Mouse (Mus musculus): Measurements from ENCODE around the gene Trappc1. TPM values are rescaled to one million over a fixed set of nuclear protein-coding genes. Genes with fewer than 3 reads are reported as not detected.
A peak's percentile ranks its signal among the peaks of the same experiment; 100 is the strongest.

Trappc1 gene
- polyA plus RNA-seq, 1 experiment, result 48.5 TPM

- no peak for TF ChIP-seq CTCF (IDR thresholded peaks at IDR 0.05; ENCODE audit: insufficient read depth, low read length)
- TF ChIP-seq POLR2A (IDR thresholded peaks at IDR 0.05; ENCODE audit: borderline replicate concordance, extremely low read depth, low read depth, low read length), result peak; percentile 23; the same call in 1 of the 2 replicates
- Histone ChIP-seq H3K4me1 (ENCODE audit: control insufficient read depth, insufficient read depth, low read length) (peaks cover 7% of the 10 kb centered on the region), H3K4me3 (replicated peaks; ENCODE audit: extremely low read depth, low read depth, low read length) (peak within 1 kb of the TSS; percentile 76)
- WGBS, result 2% methylated on average over 99 of the region's 99 CpGs
- peak; percentile 76 for DNase-seq
Measured at GRCm38 (mm10) chr11:69340161-69341131, 16.7 kb downstream of the Trappc1 start, which contains the start of gene Rnf227. Gene Rnf227 (plus strand): TSS chr11:69340461.

GRCm38 (mm10) chr11:69346441-69346840 lies 22.7 kb downstream of the Trappc1 start:
- WGBS, result 92% methylated on average over 26 of the region's 26 CpGs

GRCm38 (mm10) chr11:69356544-69356943 lies 32.8 kb downstream of the Trappc1 start:
- 89% methylated on average over 5 of the region's 5 CpGs for WGBS
- Histone ChIP-seq H3K4me1 (ENCODE audit: control insufficient read depth, insufficient read depth, low read length) (no peaks in the 10 kb centered on the region), H3K4me3 (replicated peaks; ENCODE audit: extremely low read depth, low read depth, low read length) (no peak overlapping the region)
- TF ChIP-seq CTCF (IDR thresholded peaks at IDR 0.05; ENCODE audit: insufficient read depth, low read length) (no peak), POLR2A (IDR thresholded peaks at IDR 0.05; ENCODE audit: borderline replicate concordance, extremely low read depth, low read depth, low read length) (no peak)
- DNase-seq, result no peak

More at GRCm38 (mm10) chr11:69346441-69346840, 22.7 kb downstream of the Trappc1 start:
- DNase-seq, result no peak
- no peaks in the 10 kb centered on the region for H3K4me1 ChIP-seq (ENCODE audit: control insufficient read depth, insufficient read depth, low read length)
- no peak overlapping the region for H3K4me3 ChIP-seq (replicated peaks; ENCODE audit: extremely low read depth, low read depth, low read length)
- TF ChIP-seq POLR2A (IDR thresholded peaks at IDR 0.05; ENCODE audit: borderline replicate concordance, extremely low read depth, low read depth, low read length), result no peak
- no peak for TF ChIP-seq CTCF (IDR thresholded peaks at IDR 0.05; ENCODE audit: insufficient read depth, low read length)

GRCm38 (mm10) chr11:69357690-69358089 lies 33.9 kb downstream of the Trappc1 start:
- 88% methylated on average over 12 of the region's 12 CpGs for WGBS

GRCm38 (mm10) chr11:69362021-69362420 lies 38.2 kb downstream of the Trappc1 start:
- Histone ChIP-seq H3K4me1 (ENCODE audit: control insufficient read depth, insufficient read depth, low read length) (peaks cover 19% of the 10 kb centered on the region), H3K4me3 (replicated peaks; ENCODE audit: extremely low read depth, low read depth, low read length) (no peak overlapping the region)
- DNase-seq, result no peak
- TF ChIP-seq POLR2A (IDR thresholded peaks at IDR 0.05; ENCODE audit: borderline replicate concordance, extremely low read depth, low read depth, low read length) (no peak), CTCF (IDR thresholded peaks at IDR 0.05; ENCODE audit: insufficient read depth, low read length) (no peak)
- 75% methylated on average over 7 of the region's 7 CpGs for WGBS

More at GRCm38 (mm10) chr11:69357690-69358089, 33.9 kb downstream of the Trappc1 start:
- H3K4me3 ChIP-seq (replicated peaks; ENCODE audit: extremely low read depth, low read depth, low read length), result no peak overlapping the region
- DNase-seq, result no peak
- no peaks in the 10 kb centered on the region for H3K4me1 ChIP-seq (ENCODE audit: control insufficient read depth, insufficient read depth, low read length)
- TF ChIP-seq CTCF (IDR thresholded peaks at IDR 0.05; ENCODE audit: insufficient read depth, low read length) (no peak), POLR2A (IDR thresholded peaks at IDR 0.05; ENCODE audit: borderline replicate concordance, extremely low read depth, low read depth, low read length) (no peak)

GRCm38 (mm10) chr11:69362479-69362878 lies 38.7 kb downstream of the Trappc1 start:
- no peak for DNase-seq
- WGBS, result 90% methylated on average over 2 of the region's 2 CpGs
- Histone ChIP-seq H3K4me3 (replicated peaks; ENCODE audit: extremely low read depth, low read depth, low read length) (no peak overlapping the region), H3K4me1 (ENCODE audit: control insufficient read depth, insufficient read depth, low read length) (peaks cover 19% of the 10 kb centered on the region)
- no peak for TF ChIP-seq CTCF (IDR thresholded peaks at IDR 0.05; ENCODE audit: insufficient read depth, low read length)
- no peak for TF ChIP-seq POLR2A (IDR thresholded peaks at IDR 0.05; ENCODE audit: borderline replicate concordance, extremely low read depth, low read depth, low read length)

GRCm38 (mm10) chr11:69364376-69364775 lies 40.6 kb downstream of the Trappc1 start:
- TF ChIP-seq CTCF (IDR thresholded peaks at IDR 0.05; ENCODE audit: insufficient read depth, low read length) (no peak), POLR2A (IDR thresholded peaks at IDR 0.05; ENCODE audit: borderline replicate concordance, extremely low read depth, low read depth, low read length) (no peak)
- WGBS, result 24% methylated on average over 8 of the region's 8 CpGs
- no peak for DNase-seq
- Histone ChIP-seq H3K4me3 (replicated peaks; ENCODE audit: extremely low read depth, low read depth, low read length) (no peak overlapping the region), H3K4me1 (ENCODE audit: control insufficient read depth, insufficient read depth, low read length) (peaks cover 21% of the 10 kb centered on the region)

GRCm38 (mm10) chr11:69364910-69365309 lies 41.1 kb downstream of the Trappc1 start:
- 7% methylated on average over 6 of the region's 6 CpGs for WGBS
- DNase-seq, result peak; percentile 98
- peaks cover 21% of the 10 kb centered on the region for H3K4me1 ChIP-seq (ENCODE audit: control insufficient read depth, insufficient read depth, low read length)
- H3K4me3 ChIP-seq (replicated peaks; ENCODE audit: extremely low read depth, low read depth, low read length), result no peak overlapping the region
- TF ChIP-seq CTCF (IDR thresholded peaks at IDR 0.05; ENCODE audit: insufficient read depth, low read length) (no peak), POLR2A (IDR thresholded peaks at IDR 0.05; ENCODE audit: borderline replicate concordance, extremely low read depth, low read depth, low read length) (peak; percentile 47; the same call in 1 of the 2 replicates)

GRCm38 (mm10) chr11:69365722-69366121 lies 41.9 kb downstream of the Trappc1 start:
- WGBS, result 25% methylated on average over 6 of the region's 6 CpGs
- no peak for DNase-seq
- Histone ChIP-seq H3K4me1 (ENCODE audit: control insufficient read depth, insufficient read depth, low read length) (peaks cover 21% of the 10 kb centered on the region), H3K4me3 (replicated peaks; ENCODE audit: extremely low read depth, low read depth, low read length) (peak overlapping the region; percentile 15)
- no peak for TF ChIP-seq POLR2A (IDR thresholded peaks at IDR 0.05; ENCODE audit: borderline replicate concordance, extremely low read depth, low read depth, low read length)
- no peak for TF ChIP-seq CTCF (IDR thresholded peaks at IDR 0.05; ENCODE audit: insufficient read depth, low read length)
